Mouse (Mus musculus) forebrain, embryonic 10.5 days (tissue): ENCODE measurements around the gene Usf2. TPM values are rescaled to one million over a fixed set of nuclear protein-coding genes. Genes with fewer than 3 reads are reported as not detected.

Experiments
- polyA plus RNA-seq: library from polyadenylated mRNA; unstranded; fragments of >200 nt; fragmentation: Nextera tagmentation; extraction: Ambion mirVana; gene quantifications from 2 replicates; pipeline ENCODE4 v1.2.1, GENCODE M21; 2016

Gene Usf2
- polyA plus RNA-seq, 1 experiment from 2014 or later, result 24.1 TPM

Other genes starting within 250 kb of the Usf2 start
- 1.1 and 1.4 TPM in 2 replicates for gene Atp4a, start 244.6 kb downstream of the Usf2 start, polyA plus RNA-seq
- gene Tmem147, start 227.3 kb downstream of the Usf2 start, polyA plus RNA-seq, result 154 and 158 TPM in 2 replicates
- 0.16 and 0.48 TPM in 2 replicates for gene Gapdhs, start 213.1 kb downstream of the Usf2 start, polyA plus RNA-seq
- gene Sbsn, start 205.3 kb downstream of the Usf2 start, polyA plus RNA-seq, result 0.73 and 1.0 TPM in 2 replicates
- gene Dmkn, start 193.0 kb downstream of the Usf2 start, polyA plus RNA-seq, result not detected in 2 replicates
- gene Krtdap, start 168.9 kb downstream of the Usf2 start, polyA plus RNA-seq, result not detected in 2 replicates
- not detected in 2 replicates for gene Ffar2, start 133.0 kb downstream of the Usf2 start, polyA plus RNA-seq
- not detected in 2 replicates for gene Ffar3, start 100.6 kb downstream of the Usf2 start, polyA plus RNA-seq
- gene Ffar1, start 95.2 kb downstream of the Usf2 start, polyA plus RNA-seq, result not detected in 2 replicates
- gene Cd22, start 76.5 kb downstream of the Usf2 start, polyA plus RNA-seq, result not detected in 2 replicates
- gene Mag, start 41.9 kb downstream of the Usf2 start, polyA plus RNA-seq, result 0.35 and 0.38 TPM in 2 replicates
- gene Hamp2, start 32.1 kb downstream of the Usf2 start, polyA plus RNA-seq, result not detected in 2 replicates
- not detected in 2 replicates for gene Hamp, start 12.8 kb downstream of the Usf2 start, polyA plus RNA-seq
- 41.9 and 45.9 TPM in 2 replicates for gene Lsr, start 16.7 kb upstream of the Usf2 start, polyA plus RNA-seq
- gene Fam187b, start 17.0 kb upstream of the Usf2 start, polyA plus RNA-seq, result 2.1 and 2.3 TPM in 2 replicates
- gene Fxyd5, start 85.7 kb upstream of the Usf2 start, polyA plus RNA-seq, result 10.2 and 10.4 TPM in 2 replicates
- 0.36 and 1.1 TPM in 2 replicates for gene Fxyd7, start 94.7 kb upstream of the Usf2 start, polyA plus RNA-seq
- gene Fxyd1, start 100.4 kb upstream of the Usf2 start, polyA plus RNA-seq, result 2.2 and 2.5 TPM in 2 replicates
- 0.58 and 0.68 TPM in 2 replicates for gene Lgi4, start 102.5 kb upstream of the Usf2 start, polyA plus RNA-seq
- 1.9 and 2.8 TPM in 2 replicates for gene Fxyd3, start 119.9 kb upstream of the Usf2 start, polyA plus RNA-seq
- 1.4 and 1.9 TPM in 2 replicates for gene Hpn, start 158.5 kb upstream of the Usf2 start, polyA plus RNA-seq
- gene Scn1b, start 170.2 kb upstream of the Usf2 start, polyA plus RNA-seq, result 0.25 and 0.55 TPM in 2 replicates
- 74.5 and 79.7 TPM in 2 replicates for gene Gramd1a, start 199.1 kb upstream of the Usf2 start, polyA plus RNA-seq